Mouse (Mus musculus) forebrain, postnatal 0 days (tissue): ENCODE measurements around the gene Olfr101. TPM values are rescaled to one million over a fixed set of nuclear protein-coding genes. Genes with fewer than 3 reads are reported as not detected.
A peak's percentile ranks its signal among the peaks of the same experiment; 100 is the strongest.

Experiments
- ATAC-seq: fragments of 200-750 bp; cut with Nextera tagmentation; 2 replicates; pipeline ENCODE4 v1.8.0; 2017; ENCODE audit warnings: mild to moderate bottlenecking, moderate library complexity
- DNase-seq: peaks from one replicate; pipeline ENCODE4 v3.0.0-alpha.2; 2015
- H3K27ac ChIP-seq: fragments of 300-500 bp; sonication (generic); 2 replicates; pipeline ENCODE4 v1.5.1; 2014; ENCODE audit warnings: low read depth, mild to moderate bottlenecking, antibody characterized with exemption, low read length, moderate library complexity, mixed read lengths
- H3K27me3 ChIP-seq: fragments of 300-500 bp; sonication (generic); 2 replicates; pipeline ENCODE4 v1.6.1; 2014; ENCODE audit warnings: mild to moderate bottlenecking, low read length, mixed read lengths; ENCODE audit not compliant: insufficient read depth
- H3K36me3 ChIP-seq: fragments of 300-500 bp; sonication (generic); 2 replicates; pipeline ENCODE4 v1.6.1; 2014; ENCODE audit warnings: mild to moderate bottlenecking, moderate library complexity; ENCODE audit not compliant: insufficient read depth
- H3K4me1 ChIP-seq: fragments of 300-500 bp; sonication (generic); 2 replicates; pipeline ENCODE4 v1.6.1; 2014; ENCODE audit warnings: antibody characterized with exemption; ENCODE audit not compliant: insufficient read depth
- H3K4me2 ChIP-seq: fragments of 300-500 bp; sonication (generic); 2 replicates; pipeline ENCODE4 v1.6.1; 2014; ENCODE audit warnings: low read depth, mild to moderate bottlenecking, moderate library complexity
- H3K4me3 ChIP-seq: fragments of 300-500 bp; sonication (generic); 2 replicates; pipeline ENCODE4 v1.5.1; 2014; ENCODE audit warnings: low read depth, low read length, mixed read lengths
- H3K9ac ChIP-seq: fragments of 300-500 bp; sonication (generic); 2 replicates; pipeline ENCODE4 v1.6.1; 2014; ENCODE audit warnings: mild to moderate bottlenecking
- H3K9me3 ChIP-seq: fragments of 300-500 bp; sonication (generic); 2 replicates; pipeline ENCODE4 v1.6.1; 2016; ENCODE audit warnings: low read length
- CTCF ChIP-seq: sonication (generic); IDR thresholded peaks from 2 replicates; pipeline ENCODE4 v1.5.1; 2016; ENCODE audit warnings: antibody characterized with exemption, control low read depth, low read depth
- WGBS: fragments of 180-500 bp; shearing (Covaris S2); extraction: QIAGEN DNeasy Blood & Tissue Kit; methylation state at CpG from one replicate; pipeline ENCODE4 v1.1.7; 2014; 5-methylcytosine and 5-hydroxymethylcytosine counted together
- polyA plus RNA-seq: library from polyadenylated mRNA; unstranded; fragments of >200 nt; fragmentation: Nextera tagmentation; extraction: Ambion mirVana; gene quantifications from 2 replicates; pipeline ENCODE4 v1.2.1, GENCODE M21; 2015
- total RNA-seq: library from RNA; depleted of rRNA; stranded (reverse); fragments of >200 nt; gene quantifications from 2 replicates; pipeline ENCODE4 v1.2.3, GENCODE M21; 2014; rRNA removed

The Olfr101 gene
- total and polyA plus RNA-seq, 2 experiments from 2014 or later, result not detected

GRCm38 (mm10) chr17:37276573-37276972 is 27.5 kb downstream of the Olfr101 start:
- Histone ChIP-seq H3K4me3 (no peak overlapping the region), H3K27me3 (no peaks in the 10 kb centered on the region), H3K36me3 (no peaks in the 10 kb centered on the region), H3K27ac (no peak overlapping the region), H3K4me2 (no peak overlapping the region), H3K9me3 (no peaks in the 10 kb centered on the region), H3K9ac (no peak overlapping the region), H3K4me1 (no peaks in the 10 kb centered on the region)
- no peak for DNase-seq
- no peak for ATAC-seq
- TF ChIP-seq CTCF, result no peak

GRCm38 (mm10) chr17:37275626-37276248 is 28.4 kb downstream of the Olfr101 start:
- Histone ChIP-seq H3K9me3 (no peaks in the 10 kb centered on the region), H3K9ac (no peak overlapping the region), H3K27me3 (no peaks in the 10 kb centered on the region), H3K27ac (no peak overlapping the region), H3K4me2 (no peak overlapping the region), H3K36me3 (no peaks in the 10 kb centered on the region), H3K4me1 (no peaks in the 10 kb centered on the region), H3K4me3 (no peak overlapping the region)
- TF ChIP-seq CTCF, result no peak
- DNase-seq (no peak), ATAC-seq (no peak)
- WGBS, result 87% methylated on average over 2 of the region's 2 CpGs

- Histone ChIP-seq H3K4me1 (no peaks in the 10 kb centered on the region), H3K4me3 (peak overlapping the region; percentile 44), H3K9me3 (no peaks in the 10 kb centered on the region), H3K4me2 (peak overlapping the region; percentile 93), H3K9ac (peak overlapping the region; percentile 36; the same call in 1 of the 2 replicates), H3K27me3 (no peaks in the 10 kb centered on the region), H3K27ac (no peak overlapping the region), H3K36me3 (no peaks in the 10 kb centered on the region)
- ATAC-seq (no peak), DNase-seq (no peak)
- 66% methylated on average over 8 of the region's 8 CpGs for WGBS
- no peak for TF ChIP-seq CTCF
Observed at GRCm38 (mm10) chr17:37270702-37271092, 33.4 kb downstream of the Olfr101 start.

- TF ChIP-seq CTCF, result no peak
- no peaks in the 10 kb centered on the region for H3K4me1 ChIP-seq
- peak within 1 kb of the TSS; percentile 93 for H3K4me2 ChIP-seq
- H3K9ac ChIP-seq, result peak within 1 kb of the TSS; percentile 36; the same call in 1 of the 2 replicates
- ATAC-seq (peak; percentile 100), DNase-seq (peak; percentile 95)
- peak within 1 kb of the TSS; percentile 44 for H3K4me3 ChIP-seq
- WGBS, result 4% methylated on average over 26 of the region's 26 CpGs
- no peaks in the 10 kb centered on the region for H3K36me3 ChIP-seq
- no peak within 1 kb of the TSS for H3K27ac ChIP-seq
- H3K27me3 ChIP-seq, result no peaks in the 10 kb centered on the region
- H3K9me3 ChIP-seq, result no peaks in the 10 kb centered on the region
Observed at GRCm38 (mm10) chr17:37270058-37270701, 33.9 kb downstream of the Olfr101 start, which contains the start of gene H2-M3. H2-M3 (plus strand) TSS chr17:37270220.

GRCm38 (mm10) chr17:37263626-37264025 is 40.5 kb downstream of the Olfr101 start, which contains the start of gene Olfr98:
Olfr98 (minus strand) TSS chr17:37263749.
- Histone ChIP-seq H3K36me3 (no peaks in the 10 kb centered on the region), H3K9me3 (no peaks in the 10 kb centered on the region), H3K27me3 (no peaks in the 10 kb centered on the region), H3K27ac (no peak within 1 kb of the TSS), H3K9ac (no peak within 1 kb of the TSS), H3K4me2 (no peak within 1 kb of the TSS), H3K4me3 (no peak within 1 kb of the TSS), H3K4me1 (no peaks in the 10 kb centered on the region)
- DNase-seq (no peak), ATAC-seq (no peak)
- TF ChIP-seq CTCF, result no peak
- 70% methylated on average over 1 of the region's 1 CpGs for WGBS

- Histone ChIP-seq H3K4me2 (no peak overlapping the region), H3K9ac (no peak overlapping the region), H3K36me3 (no peaks in the 10 kb centered on the region), H3K27ac (no peak overlapping the region), H3K9me3 (no peaks in the 10 kb centered on the region), H3K27me3 (no peaks in the 10 kb centered on the region), H3K4me1 (no peaks in the 10 kb centered on the region), H3K4me3 (no peak overlapping the region)
- ATAC-seq (no peak), DNase-seq (no peak)
- peak; percentile 32 for TF ChIP-seq CTCF
- 12% methylated on average over 1 of the region's 1 CpGs for WGBS
Observed at GRCm38 (mm10) chr17:37250544-37250943, 53.6 kb downstream of the Olfr101 start.

GRCm38 (mm10) chr17:37249460-37249859 is 54.7 kb downstream of the Olfr101 start:
- Histone ChIP-seq H3K36me3 (no peaks in the 10 kb centered on the region), H3K9ac (no peak overlapping the region), H3K4me3 (no peak overlapping the region), H3K27me3 (no peaks in the 10 kb centered on the region), H3K27ac (no peak overlapping the region), H3K4me1 (no peaks in the 10 kb centered on the region), H3K4me2 (no peak overlapping the region), H3K9me3 (no peaks in the 10 kb centered on the region)
- TF ChIP-seq CTCF, result no peak
- ATAC-seq (no peak), DNase-seq (no peak)

Other genes with a start within 250 kb of the Olfr101 start
- not detected in 2 replicates for gene Olfr90, start 215.8 kb downstream of the Olfr101 start, total RNA-seq
- not detected in 2 replicates for gene Olfr90, start 215.8 kb downstream of the Olfr101 start, polyA plus RNA-seq
- gene Olfr91, start 206.0 kb downstream of the Olfr101 start, total RNA-seq, result not detected in 2 replicates
- gene Olfr91, start 206.0 kb downstream of the Olfr101 start, polyA plus RNA-seq, result not detected in 2 replicates
- not detected in 2 replicates for gene Olfr92, start 184.2 kb downstream of the Olfr101 start, total RNA-seq
- gene Olfr92, start 184.2 kb downstream of the Olfr101 start, polyA plus RNA-seq, result not detected in 2 replicates
- not detected in 2 replicates for gene Olfr93, start 142.8 kb downstream of the Olfr101 start, total RNA-seq
- gene Olfr93, start 142.8 kb downstream of the Olfr101 start, polyA plus RNA-seq, result not detected in 2 replicates
- gene Ubd, start 110.4 kb downstream of the Olfr101 start, total RNA-seq, result not detected in 2 replicates
- gene Ubd, start 110.4 kb downstream of the Olfr101 start, polyA plus RNA-seq, result not detected in 2 replicates
- not detected in 2 replicates for gene Olfr94, start 103.3 kb downstream of the Olfr101 start, total RNA-seq
- not detected in 2 replicates for gene Olfr94, start 103.3 kb downstream of the Olfr101 start, polyA plus RNA-seq
- 0.05 TPM in 1 of 2 replicates, not detected in the other for gene Olfr95, start 91.2 kb downstream of the Olfr101 start, total RNA-seq
- gene Olfr95, start 91.2 kb downstream of the Olfr101 start, polyA plus RNA-seq, result not detected in 2 replicates
- not detected in 2 replicates for gene Olfr96, start 84.2 kb downstream of the Olfr101 start, total RNA-seq
- not detected in 2 replicates for gene Olfr96, start 84.2 kb downstream of the Olfr101 start, polyA plus RNA-seq
- gene Olfr97, start 67.0 kb downstream of the Olfr101 start, total RNA-seq, result not detected in 2 replicates
- gene Olfr97, start 67.0 kb downstream of the Olfr101 start, polyA plus RNA-seq, result not detected in 2 replicates
- not detected in 2 replicates for gene Olfr98, start 40.6 kb downstream of the Olfr101 start, total RNA-seq
- gene Olfr98, start 40.6 kb downstream of the Olfr101 start, polyA plus RNA-seq, result not detected in 2 replicates
- 1.0 and 1.9 TPM in 2 replicates for gene H2-M3, start 34.1 kb downstream of the Olfr101 start, total RNA-seq
- 1.5 and 1.7 TPM in 2 replicates for gene H2-M3, start 34.1 kb downstream of the Olfr101 start, polyA plus RNA-seq
- not detected in 2 replicates for gene Olfr99, start 20.9 kb downstream of the Olfr101 start, total RNA-seq
- gene Olfr99, start 20.9 kb downstream of the Olfr101 start, polyA plus RNA-seq, result not detected in 2 replicates
- not detected in 2 replicates for gene Olfr102, start 12.7 kb upstream of the Olfr101 start, total RNA-seq
- not detected in 2 replicates for gene Olfr102, start 12.7 kb upstream of the Olfr101 start, polyA plus RNA-seq
- not detected in 2 replicates for gene Olfr103, start 35.4 kb upstream of the Olfr101 start, total RNA-seq
- gene Olfr103, start 35.4 kb upstream of the Olfr101 start, polyA plus RNA-seq, result not detected in 2 replicates
- gene Olfr104-ps, start 55.3 kb upstream of the Olfr101 start, total RNA-seq, result not detected in 2 replicates
- gene Olfr104-ps, start 55.3 kb upstream of the Olfr101 start, polyA plus RNA-seq, result not detected in 2 replicates
- not detected in 2 replicates for gene Olfr105-ps, start 74.7 kb upstream of the Olfr101 start, total RNA-seq
- gene Olfr105-ps, start 74.7 kb upstream of the Olfr101 start, polyA plus RNA-seq, result not detected in 2 replicates
- not detected in 2 replicates for gene Olfr106-ps, start 86.1 kb upstream of the Olfr101 start, total RNA-seq
- not detected in 2 replicates for gene Olfr106-ps, start 86.1 kb upstream of the Olfr101 start, polyA plus RNA-seq
- gene Olfr107, start 94.9 kb upstream of the Olfr101 start, total RNA-seq, result not detected in 2 replicates
- not detected in 2 replicates for gene Olfr107, start 94.9 kb upstream of the Olfr101 start, polyA plus RNA-seq
- not detected in 2 replicates for gene Olfr108, start 141.2 kb upstream of the Olfr101 start, total RNA-seq
- not detected in 2 replicates for gene Olfr108, start 141.2 kb upstream of the Olfr101 start, polyA plus RNA-seq
- gene Olfr109, start 154.6 kb upstream of the Olfr101 start, total RNA-seq, result not detected in 2 replicates
- gene Olfr109, start 154.6 kb upstream of the Olfr101 start, polyA plus RNA-seq, result not detected in 2 replicates
- gene H2-M2, start 179.2 kb upstream of the Olfr101 start, total RNA-seq, result not detected in 2 replicates
- gene H2-M2, start 179.2 kb upstream of the Olfr101 start, polyA plus RNA-seq, result not detected in 2 replicates
- not detected in 2 replicates for gene Olfr110, start 188.2 kb upstream of the Olfr101 start, total RNA-seq
- not detected in 2 replicates for gene Olfr110, start 188.2 kb upstream of the Olfr101 start, polyA plus RNA-seq
- 0.15 and 0.95 TPM in 2 replicates for gene Olfr111, start 203.7 kb upstream of the Olfr101 start, total RNA-seq
- gene Olfr111, start 203.7 kb upstream of the Olfr101 start, polyA plus RNA-seq, result not detected in 2 replicates